Mouse (Mus musculus): ENCODE results near the gene Tspan32. TPM values are rescaled to one million over a fixed set of nuclear protein-coding genes. Genes with fewer than 3 reads are reported as not detected.

The Tspan32 gene
- total RNA-seq, 2 experiments from 2014 or later, result 0.81 to 1.2 TPM

DNA sequence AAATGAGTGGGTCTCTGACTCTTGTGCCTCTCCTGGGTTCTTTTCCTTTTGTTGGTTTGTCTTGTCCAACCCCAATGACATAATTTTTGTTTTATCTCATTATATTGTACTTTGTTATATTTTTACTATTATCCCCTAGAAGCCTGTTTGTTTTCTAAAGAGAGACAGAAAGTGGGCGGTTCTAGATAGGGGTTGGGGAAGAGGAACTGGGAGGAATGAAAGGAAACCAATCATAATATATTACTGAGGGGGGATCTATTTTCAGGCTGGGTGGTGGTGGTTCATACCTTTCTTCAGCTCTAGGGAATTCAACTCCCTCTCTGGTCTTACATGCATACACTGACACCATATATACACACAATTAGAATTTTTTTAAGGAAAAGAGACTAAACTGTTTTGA, 19.4 kb downstream of the Tspan32 start:
- DNase-seq, result no peak
- intact Hi-C loops (cut with DNase I), result no loop called here

DNA sequence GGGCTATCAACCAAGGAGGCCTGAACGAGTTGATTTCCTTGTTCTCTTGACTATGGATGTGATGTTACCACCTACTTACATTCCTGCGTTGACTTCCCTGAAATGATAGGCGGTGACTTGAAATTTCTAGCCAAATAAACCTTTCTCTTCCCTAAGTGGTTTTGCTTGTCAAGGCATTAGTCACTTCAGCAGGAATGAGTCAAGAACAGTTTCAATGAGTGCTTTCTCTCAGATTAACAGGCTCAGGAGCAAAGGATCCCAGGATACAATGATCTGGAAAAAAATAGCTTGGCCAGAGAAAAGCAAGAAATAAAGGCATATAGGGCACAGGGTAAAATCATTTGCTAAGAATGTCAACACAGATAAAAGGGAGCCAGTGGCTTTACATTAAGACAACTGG, 20.6 kb downstream of the Tspan32 start:
- intact Hi-C loops (cut with DNase I), result no loop called here
- no peak for DNase-seq

DNA sequence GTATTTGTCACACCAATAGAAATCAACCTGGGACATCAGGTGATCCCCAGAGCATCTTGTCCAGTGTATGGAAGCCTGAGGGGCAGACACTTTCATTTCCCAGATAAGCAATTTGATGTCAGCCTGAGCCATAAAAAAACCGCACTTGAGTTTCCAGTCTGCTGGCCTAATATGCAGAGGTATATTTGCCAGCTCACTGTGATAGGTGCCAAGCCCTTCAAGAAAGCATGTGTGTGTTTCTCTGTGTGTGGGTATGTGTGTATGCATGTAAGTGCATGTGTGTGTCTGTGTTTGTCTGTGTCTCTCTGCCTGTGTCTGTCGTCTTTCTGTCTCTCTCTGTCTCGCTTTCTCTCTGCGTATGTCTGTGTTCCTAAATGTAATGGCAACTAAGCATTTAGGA, 22.4 kb downstream of the Tspan32 start:
- no peak for DNase-seq
- intact Hi-C loops (cut with DNase I), result no loop called here

DNA sequence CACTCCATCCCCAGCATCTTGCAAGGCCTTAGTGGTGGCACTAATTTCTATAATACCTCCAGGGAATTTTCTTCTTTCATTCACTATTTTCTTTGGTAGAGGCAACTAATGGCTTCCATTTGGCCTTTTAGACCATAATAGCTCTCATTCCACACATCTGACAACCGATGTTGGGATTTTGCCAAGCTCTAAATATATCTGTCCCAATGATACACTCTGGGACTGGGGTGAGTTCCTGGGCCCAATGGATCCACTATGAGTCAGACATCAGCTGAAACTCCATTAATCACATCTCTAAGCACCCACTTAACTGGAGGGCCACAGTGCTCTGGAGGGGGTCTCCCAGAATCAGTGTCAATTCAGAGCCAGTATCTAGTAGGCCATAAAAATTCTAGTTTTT, 27.0 kb downstream of the Tspan32 start:
- DNase-seq, result peak; percentile 63 to 64
- intact Hi-C loops (cut with DNase I), result no loop called here

DNA sequence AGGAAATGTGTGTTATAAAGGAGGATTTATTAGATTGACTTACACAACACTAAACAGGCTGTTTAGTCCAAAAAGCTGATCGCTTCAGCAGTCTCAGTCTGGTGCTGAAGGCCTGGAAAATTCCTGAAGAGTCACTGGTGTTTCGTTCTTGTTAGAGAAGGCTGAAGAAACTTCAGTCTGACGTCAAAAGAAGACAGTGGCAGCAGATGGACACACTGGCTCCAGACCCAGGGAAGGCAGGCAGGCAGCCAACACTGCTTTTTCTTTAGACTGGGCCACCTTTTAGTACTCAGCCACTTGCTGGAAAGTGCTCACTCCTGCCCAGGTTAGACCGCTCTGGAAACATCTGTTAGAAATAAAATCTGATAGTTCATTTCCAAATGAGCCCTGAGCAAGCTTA, 28.7 kb downstream of the Tspan32 start:
- DNase-seq, result peak; percentile 48 to 57
- intact Hi-C loops (cut with DNase I), result no loop called here

DNA sequence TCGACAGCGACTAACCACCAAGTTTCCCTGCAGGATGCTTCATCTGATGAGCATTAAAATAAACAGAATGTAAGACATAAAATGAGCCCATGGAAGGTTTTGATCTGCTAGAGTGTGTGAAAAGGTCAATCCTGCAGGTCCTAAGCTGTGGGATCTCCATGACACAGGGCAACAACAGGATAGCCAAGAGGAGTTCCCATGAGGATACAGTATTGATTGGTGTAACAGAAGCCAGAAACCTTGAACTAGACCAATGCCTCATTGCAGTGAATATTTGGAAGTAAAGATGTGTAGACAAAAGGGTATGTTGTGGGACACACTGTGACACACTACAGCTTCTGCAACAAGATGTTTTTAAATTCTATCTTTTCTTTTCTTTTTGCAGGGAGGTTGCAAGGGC, 29.3 kb downstream of the Tspan32 start:
- DNase-seq, result no peak
- intact Hi-C loops (cut with DNase I), result loop anchor here (2.0 kb wide), 1 partner anchor 17 kb away; no protein-coding TSS in a partner anchor

DNA sequence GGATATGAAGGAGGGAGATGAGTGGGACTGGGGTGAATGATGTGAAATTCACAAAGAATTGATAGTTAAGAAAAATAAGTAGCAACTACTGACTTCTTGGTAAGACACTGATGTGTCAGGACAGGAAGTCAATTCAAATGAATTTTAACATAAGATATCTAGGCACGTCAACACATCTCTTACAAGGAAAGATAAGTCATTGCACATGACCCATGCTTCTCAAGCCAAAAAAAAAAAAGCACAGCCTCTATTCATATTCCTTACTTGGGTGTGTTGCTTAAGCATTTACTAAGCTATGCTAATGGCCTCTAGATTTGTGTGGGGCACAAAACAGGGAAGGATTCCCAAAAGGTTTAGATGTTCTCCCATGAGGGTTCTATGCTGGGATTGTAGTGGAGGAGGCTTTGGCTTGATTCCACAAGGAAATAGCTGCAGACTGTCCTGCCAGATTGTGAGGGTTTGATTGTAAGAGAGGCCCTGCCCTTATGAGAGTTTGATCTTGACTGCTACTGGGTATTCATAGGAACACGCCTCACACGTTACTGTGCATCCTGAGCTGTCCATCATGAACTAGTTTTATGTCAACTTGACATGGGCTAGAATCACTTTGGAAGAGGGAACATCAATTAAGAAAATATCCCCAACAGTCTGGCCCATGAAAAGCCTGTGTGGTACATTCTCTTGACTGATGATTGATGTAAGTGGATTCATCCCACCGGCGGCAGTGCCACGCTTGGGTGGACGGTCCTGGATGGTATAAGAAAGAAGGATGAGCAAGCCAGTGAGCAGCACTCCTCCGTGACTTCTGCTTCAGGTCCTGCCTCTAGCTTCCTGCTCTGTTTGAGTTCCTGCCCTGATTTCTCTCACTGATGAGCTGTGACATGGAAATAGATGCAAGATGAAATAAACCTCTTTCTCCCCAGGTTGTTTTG, 29.9 kb downstream of the Tspan32 start:
- intact Hi-C loops (cut with DNase I), result loop anchor here (2.0 kb wide), 1 partner anchor 18 kb away; no protein-coding TSS in a partner anchor
- DNase-seq, result peak in 1 of 2 experiments; percentile 27

DNA sequence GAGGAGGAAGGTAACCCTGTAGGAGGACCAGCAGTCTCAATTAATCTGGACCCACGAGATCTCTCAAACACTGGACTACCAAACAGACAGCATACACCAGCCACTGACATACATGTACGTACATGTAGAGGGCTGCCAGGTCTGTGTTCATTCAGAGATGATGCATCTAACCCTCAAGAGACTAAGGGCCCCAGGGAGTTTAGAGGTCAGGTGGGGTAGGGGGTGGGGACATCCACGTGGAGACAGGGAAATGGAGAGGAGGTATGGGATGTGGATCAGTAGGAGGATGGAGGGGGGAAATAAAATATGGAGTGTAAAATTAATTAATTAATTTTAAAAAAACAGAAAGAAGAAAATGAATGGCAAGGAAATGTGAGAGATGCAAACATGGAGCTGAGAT, 31.9 kb downstream of the Tspan32 start:
- intact Hi-C loops (cut with DNase I), result no loop called here
- no peak for DNase-seq

DNA sequence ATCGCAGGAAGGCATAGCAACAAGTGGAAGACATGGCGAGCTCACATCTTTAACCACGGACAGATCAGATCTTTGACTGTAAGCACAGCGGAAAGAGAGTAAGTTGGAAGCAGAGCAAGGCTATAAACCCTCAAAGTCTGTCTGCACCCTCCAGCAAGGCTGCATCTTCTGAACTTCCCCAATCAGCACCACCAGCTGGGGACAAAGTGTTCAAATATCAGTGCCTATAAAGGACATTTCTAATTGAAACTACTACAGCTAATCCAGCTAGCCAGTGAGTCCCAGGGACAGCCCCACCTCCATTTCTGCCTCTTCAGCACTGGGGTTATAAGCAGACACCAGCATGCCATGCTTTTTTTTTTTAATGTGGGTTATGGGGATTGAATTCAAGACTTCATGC, 32.5 kb downstream of the Tspan32 start:
- intact Hi-C loops (cut with DNase I), result no loop called here
- DNase-seq, result no peak

DNA sequence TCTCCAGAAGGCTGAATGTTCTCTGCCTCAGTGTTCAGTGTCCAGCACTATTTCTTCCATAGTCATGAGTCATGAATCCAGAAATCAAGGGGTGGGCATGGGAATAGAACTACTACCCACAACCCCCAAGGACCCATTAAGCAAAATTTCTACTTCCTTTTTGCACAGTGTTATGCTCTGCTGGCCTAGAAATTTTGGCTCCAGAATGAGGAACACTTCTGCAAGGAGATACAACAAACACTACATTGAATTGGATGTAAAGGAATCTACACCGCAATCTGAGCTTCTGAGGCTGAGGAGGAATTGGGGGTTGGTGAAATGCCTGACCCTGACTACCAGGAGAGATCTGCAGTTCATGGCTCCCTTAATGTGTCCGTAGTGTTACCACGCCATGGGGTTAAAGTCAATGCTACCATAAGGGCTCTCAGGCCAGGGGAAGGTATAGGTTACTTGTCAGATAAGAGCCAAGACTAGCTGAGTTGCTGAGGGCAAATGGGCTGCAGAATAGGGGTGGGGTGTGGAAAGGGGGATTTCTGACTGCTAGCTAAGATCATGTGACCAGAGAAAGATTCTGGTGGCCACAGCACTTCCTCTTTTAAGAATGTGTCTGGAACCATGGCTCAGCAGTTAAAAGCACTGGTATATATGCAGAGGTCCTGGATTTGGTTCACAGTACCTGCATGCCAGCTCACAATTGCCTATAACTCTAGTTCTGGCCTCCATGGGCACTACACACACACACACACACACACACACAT, 33.5 kb downstream of the Tspan32 start:
- intact Hi-C loops (cut with DNase I), result no loop called here
- no peak for DNase-seq

DNA sequence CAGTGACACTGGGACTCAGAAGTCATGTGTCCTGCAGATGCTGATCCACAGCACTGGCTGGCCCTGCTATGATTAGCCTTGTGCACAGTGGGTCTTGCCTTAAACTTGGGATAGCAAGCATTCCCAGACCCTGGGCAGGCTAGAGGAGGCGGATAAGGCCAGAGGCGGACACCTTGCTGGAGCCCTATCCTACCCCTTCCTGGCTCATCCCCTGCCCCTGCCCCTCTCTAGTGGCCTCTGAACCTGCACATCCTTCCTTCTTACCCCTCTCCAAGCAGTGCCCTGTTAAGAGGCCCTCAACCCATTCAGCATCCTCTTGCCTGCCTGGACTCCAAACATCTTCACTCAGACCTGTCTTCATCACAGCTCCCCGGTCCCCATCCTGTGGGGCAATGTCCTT, 35.7 kb downstream of the Tspan32 start:
- no peak for DNase-seq
- intact Hi-C loops (cut with DNase I), result no loop called here

DNA sequence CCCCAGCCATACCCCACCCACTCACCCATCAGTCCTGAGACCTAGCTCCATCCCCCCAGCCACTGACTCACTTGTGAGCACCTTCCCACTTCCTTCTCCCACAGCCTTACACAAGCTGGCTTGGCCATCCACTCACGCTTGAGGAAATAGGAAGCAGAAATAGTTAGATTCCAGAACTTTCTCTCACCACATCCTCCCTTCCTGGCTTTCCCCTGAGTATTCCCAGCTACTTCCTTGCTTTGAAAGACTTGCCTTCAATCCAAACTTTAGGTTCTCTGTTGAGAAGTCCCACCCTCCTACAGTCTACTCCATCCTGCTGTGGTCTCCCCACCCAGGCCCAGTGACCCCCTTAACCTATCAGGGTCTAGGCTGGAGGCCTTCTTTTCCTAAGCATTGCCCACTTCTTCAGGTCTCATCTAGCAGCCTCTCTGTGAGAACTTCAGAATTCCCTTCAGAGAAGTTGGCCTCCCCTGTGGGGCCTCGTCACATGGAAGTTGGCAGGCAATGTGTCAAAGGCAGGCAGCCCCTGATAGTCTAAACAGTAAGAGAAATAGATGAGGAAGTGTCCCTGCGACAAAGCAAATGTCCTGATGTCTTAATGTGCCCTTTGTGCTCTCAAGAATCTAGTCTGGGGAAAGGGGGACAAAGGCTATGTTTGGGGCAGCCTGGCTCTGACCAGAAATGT, 36.4 kb downstream of the Tspan32 start:
- DNase-seq, result peak in 1 of 2 experiments; percentile 41
- intact Hi-C loops (cut with DNase I), result no loop called here

DNA sequence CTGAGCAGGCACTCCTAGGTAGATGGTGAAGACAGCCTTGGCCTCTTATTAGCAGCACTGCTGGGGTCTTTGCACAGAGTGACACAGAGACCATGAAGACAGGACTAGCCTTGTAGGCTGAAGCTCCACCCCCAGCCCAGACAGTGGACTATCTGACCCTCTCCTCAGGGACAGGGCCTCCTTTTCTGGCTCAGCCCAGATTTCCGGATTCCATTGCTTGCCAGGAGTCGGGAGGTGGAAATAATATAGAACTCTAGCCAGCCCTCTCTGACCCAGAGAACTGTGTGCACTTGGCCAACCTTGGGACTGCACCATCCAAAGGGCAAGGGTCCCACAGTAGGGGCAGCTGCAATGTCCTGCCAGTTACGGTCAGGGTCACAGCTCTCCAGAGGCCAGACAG, 37.2 kb downstream of the Tspan32 start:
- intact Hi-C loops (cut with DNase I), result loop anchor here (1.0 kb wide), 1 partner anchor 10 kb away; the partner anchor contains the start of gene Cd81
- DNase-seq, result peak; percentile 84 to 87

DNA sequence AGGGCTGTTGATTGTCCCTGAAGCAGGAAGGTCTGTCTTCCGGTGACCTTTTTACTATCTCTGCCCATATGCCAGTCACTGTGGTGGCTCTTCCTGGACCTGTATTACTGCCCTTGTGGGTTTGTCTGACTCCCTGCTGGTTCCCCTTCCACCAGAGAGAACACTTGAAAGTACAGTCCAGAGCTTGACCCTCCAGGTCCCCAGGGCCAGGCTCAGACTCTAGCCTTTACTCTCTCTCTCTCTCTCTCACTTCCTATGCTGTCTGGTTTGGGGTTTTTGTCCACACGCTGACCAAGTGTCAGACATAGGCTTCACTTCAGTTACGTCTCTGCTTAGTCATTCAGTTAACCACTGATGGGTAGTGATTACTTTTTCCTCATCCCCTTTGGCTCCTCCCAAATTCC, 38.1 kb downstream of the Tspan32 start:
- intact Hi-C loops (cut with DNase I), result loop anchor here (1.0 kb wide), 1 partner anchor 9 kb away; the partner anchor contains the start of gene Cd81
- no peak for DNase-seq

DNA sequence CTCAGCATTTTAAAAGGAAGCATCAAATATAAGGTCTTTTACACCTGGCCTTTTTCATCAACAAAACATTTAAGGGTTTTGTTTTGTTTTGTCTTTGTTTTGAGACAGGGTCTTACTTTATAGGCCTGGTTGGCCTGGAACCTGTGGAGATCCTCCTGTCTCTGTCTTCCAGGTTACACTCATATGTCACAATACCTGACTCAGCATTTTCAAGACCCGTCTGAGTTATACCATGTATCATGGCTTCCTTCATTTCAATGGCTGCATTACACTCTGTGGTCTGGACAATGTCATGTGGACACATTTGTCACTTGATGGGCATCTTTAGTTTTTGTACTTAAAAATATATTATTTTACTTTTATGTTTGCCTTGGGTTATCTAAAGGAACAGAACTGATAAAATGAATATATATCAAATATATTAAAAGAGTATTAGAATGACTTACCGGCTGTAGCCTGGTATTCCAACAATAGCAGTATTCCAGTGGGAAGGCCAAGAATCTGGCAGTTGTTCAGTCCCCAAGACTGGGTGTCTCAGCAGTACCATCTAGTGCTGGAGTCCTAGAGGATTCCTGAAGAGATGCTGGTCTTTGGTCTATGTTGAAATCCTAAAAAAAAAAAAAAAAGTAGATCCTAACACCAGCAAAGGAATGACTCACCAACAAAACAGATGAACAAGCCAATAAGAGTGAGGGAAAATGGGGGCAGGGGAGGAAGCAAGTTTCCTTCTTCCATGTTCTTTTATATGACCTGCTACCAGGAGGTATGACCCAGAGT, 39.4 kb downstream of the Tspan32 start:
- DNase-seq, result no peak
- intact Hi-C loops (cut with DNase I), result no loop called here

DNA sequence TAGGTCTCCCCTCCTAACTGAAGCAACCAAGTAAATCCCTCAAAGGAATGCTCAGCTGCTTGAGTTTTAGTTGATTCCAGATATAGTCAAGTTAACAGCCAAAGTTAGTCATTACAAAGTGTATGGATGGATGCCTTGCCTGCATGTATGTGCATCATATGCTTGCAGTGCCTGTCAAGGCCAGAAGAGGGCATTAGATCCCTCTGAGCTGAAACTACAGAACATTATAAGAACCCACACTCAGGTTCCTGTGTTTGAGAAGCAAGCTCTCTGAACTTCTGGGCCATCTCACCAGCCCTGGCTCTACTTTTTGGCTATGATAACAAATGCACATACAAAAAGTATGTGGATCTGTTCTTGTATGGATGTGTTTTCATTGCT, 40.0 kb downstream of the Tspan32 start:
- intact Hi-C loops (cut with DNase I), result no loop called here
- no peak for DNase-seq

DNA sequence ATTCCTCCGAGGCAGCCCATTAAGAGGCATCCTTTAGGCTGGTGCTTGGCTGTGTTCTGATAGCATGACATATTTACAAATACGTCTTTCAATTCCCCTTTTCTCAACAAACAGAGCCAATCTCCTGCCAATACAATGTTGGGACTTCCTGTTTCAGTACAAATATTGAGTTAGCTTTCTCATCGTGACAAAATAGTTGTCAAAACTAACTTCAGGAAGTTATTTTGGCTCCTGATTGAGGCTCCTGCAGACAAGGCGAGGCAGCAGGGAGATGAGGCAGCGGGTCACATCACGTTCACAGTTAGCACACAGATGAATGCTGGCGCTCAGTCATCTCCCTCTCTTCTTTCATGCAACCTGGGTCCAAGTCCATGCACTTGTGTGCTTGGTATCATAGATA, 41.5 kb downstream of the Tspan32 start:
- intact Hi-C loops (cut with DNase I), result no loop called here

DNA sequence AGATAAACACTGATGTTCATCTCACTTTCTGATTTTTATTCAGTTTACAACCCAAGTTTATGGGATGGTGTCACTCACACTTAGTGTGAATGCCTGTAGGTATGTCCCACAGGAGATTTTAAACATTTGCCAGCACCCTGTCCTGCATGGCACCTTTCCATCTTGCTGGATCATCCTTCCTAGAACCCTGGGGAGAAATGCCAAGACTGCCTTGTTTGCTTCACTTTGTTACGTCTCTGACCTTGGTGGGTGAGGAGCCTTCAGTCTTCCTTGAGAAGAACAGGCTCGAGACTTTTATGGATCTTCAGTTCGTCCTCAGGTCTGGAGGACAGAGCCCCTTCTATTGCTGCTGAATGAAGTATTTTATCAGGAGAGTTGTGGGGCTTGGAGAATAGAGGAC, 44.5 kb downstream of the Tspan32 start:
- intact Hi-C loops (cut with DNase I), result no loop called here
- no peak for DNase-seq

More for the DNA sequence above, 41.5 kb downstream of the Tspan32 start:
- no peak for DNase-seq

DNA sequence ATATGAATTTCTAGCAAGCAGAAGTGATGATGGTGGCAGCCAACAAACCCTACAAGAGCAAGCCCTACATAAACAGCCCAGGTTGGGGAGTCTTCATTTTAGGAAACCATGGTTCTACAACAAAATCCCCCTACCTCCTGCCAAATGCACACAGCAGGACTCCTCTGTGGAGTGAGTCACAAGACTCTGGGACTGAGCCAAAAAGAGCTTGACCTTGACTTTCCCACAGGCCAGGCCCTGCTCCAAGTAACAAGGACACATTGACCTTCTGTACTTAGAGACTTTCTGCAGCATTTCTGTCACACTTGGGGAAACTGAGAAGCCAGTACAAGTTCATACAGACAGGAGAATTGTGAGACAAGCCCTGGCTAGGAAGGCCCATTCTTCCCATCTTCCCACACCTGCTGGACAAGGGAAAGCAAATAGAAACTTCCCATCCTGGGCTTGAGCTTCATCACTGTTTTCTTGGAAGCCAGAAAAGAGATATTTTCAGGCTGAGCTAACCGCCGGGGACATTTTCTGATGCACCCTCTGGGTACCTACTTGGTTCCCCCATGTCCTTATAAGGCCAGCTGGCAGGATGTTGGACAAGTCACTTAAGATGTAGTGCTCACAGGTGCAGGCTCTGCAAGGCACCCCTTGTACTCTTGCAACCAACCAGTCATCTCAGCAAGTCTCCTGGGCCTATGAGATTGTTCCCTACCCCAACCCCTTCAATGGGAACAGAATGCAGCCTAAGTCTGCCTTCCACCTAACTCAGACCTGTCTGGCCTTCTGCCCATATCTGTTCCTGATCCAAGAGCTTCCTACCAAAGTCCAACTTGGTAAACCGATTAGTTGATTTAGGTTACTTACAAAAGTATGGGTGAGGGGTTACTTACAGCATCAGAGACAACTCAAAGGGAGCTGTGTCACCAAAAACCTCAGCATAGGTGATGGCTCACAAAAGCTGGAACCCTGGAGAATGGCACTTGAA, 45.3 kb downstream of the Tspan32 start:
- intact Hi-C loops (cut with DNase I), result no loop called here
- peak; percentile 81 to 82 for DNase-seq
